Mouse (Mus musculus) adrenal gland, adult 10 weeks (tissue): ENCODE results near the gene Gon7. TPM values are rescaled to one million over a fixed set of nuclear protein-coding genes. Genes with fewer than 3 reads are reported as not detected.

Experiments
- polyA plus RNA-seq: library from polyadenylated mRNA; stranded (reverse); fragments of 350-450 nt; fragmentation: Illumina TruSeq; extraction: RNeasy Lipid Tissue Mini Kit (QIAGEN cat#74804); gene quantifications from one replicate; pipeline ENCODE4 v1.2.3, GENCODE M21; 2014; ENCODE audit warnings: low read depth, low replicate concordance

Gene Gon7
- 17.8 TPM for polyA plus RNA-seq

GRCm38 (mm10) chr12:102757689-102758402, at the start of gene Gon7, which contains the start of the genes Gm28051 and Ubr7:
TSS of gene Gon7 (minus strand) at chr12:102757803.
TSS of gene Gm28051 (minus strand) at chr12:102757765.
TSS of gene Ubr7 (plus strand) at chr12:102757967.

GRCm38 (mm10) chr12:102758403-102758756, 777 bp upstream of the Gon7 start, which contains the start of gene Gm20604:
TSS of gene Gm20604 (minus strand) at chr12:102758672.

GRCm38 (mm10) chr12:102743589-102744574, 13.7 kb downstream of the Gon7 start, which contains the start of the genes Moap1 and Tmem251:
TSS of gene Moap1 (minus strand) at chr12:102743661.
TSS of gene Tmem251 (plus strand) at chr12:102743762.

GRCm38 (mm10) chr12:102704457-102705198, 53.0 kb downstream of the Gon7 start, which contains the start of gene Itpk1:
TSS of gene Itpk1 (minus strand) at chr12:102704930.

Other genes starting within 250 kb of the Gon7 start
- 151 TPM for gene Chga, start 202.8 kb downstream of the Gon7 start, polyA plus RNA-seq
- gene Itpk1, start 52.9 kb downstream of the Gon7 start, polyA plus RNA-seq: 1.4 TPM
- 8.2 TPM for gene Moap1, start 14.1 kb downstream of the Gon7 start, polyA plus RNA-seq
- 13.6 TPM for gene Tmem251, start 14.0 kb downstream of the Gon7 start, polyA plus RNA-seq
- gene Gm28051, start within 50 bp of the Gon7 start, polyA plus RNA-seq: not detected
- gene Ubr7, start 164 bp upstream of the Gon7 start, polyA plus RNA-seq: 43.1 TPM
- gene Gm20604, start 869 bp upstream of the Gon7 start, polyA plus RNA-seq: 18.0 TPM
- gene Btbd7, start 120.7 kb upstream of the Gon7 start, polyA plus RNA-seq: 69.7 TPM
- gene Cox8c, start 141.5 kb upstream of the Gon7 start, polyA plus RNA-seq: not detected
- 2.2 TPM for gene Unc79, start 191.1 kb upstream of the Gon7 start, polyA plus RNA-seq